Mouse (Mus musculus) forebrain, embryonic 12.5 days (tissue): ENCODE data around the gene Hist2h3c1. TPM values are rescaled to one million over a fixed set of nuclear protein-coding genes. Genes with fewer than 3 reads are reported as not detected.
"Not testable (repeated sequence)": the region's sequence is repeated elsewhere in the genome, so short reads cannot be mapped to it uniquely, and the experiment has no call there.

Source experiments
- ATAC-seq: fragments of 200-750 bp; cut with Nextera tagmentation; 2 replicates; pipeline ENCODE4 v1.8.0; 2017; ENCODE audit warnings: moderate TSS enrichment; ENCODE audit not compliant: low FRiP score
- H3K27ac ChIP-seq: fragments of 300-500 bp; sonication (generic); 2 replicates; pipeline ENCODE4 v1.5.1; 2016; ENCODE audit warnings: mild to moderate bottlenecking
- H3K27me3 ChIP-seq: fragments of 300-500 bp; sonication (generic); 2 replicates; pipeline ENCODE4 v1.6.1; 2016; ENCODE audit warnings: mild to moderate bottlenecking
- H3K36me3 ChIP-seq: fragments of 300-500 bp; sonication (generic); replicated peaks from 2 replicates; pipeline ENCODE4 v1.6.1; 2016; ENCODE audit warnings: mild to moderate bottlenecking
- H3K4me1 ChIP-seq: fragments of 300-500 bp; sonication (generic); 2 replicates; pipeline ENCODE4 v1.6.1; 2016
- H3K4me2 ChIP-seq: fragments of 300-500 bp; sonication (generic); 2 replicates; pipeline ENCODE4 v1.6.1; 2016; ENCODE audit warnings: mild to moderate bottlenecking, moderate library complexity
- H3K4me3 ChIP-seq: fragments of 300-500 bp; sonication (generic); replicated peaks from 2 replicates; pipeline ENCODE4 v1.5.1; 2016; ENCODE audit warnings: mild to moderate bottlenecking
- H3K9ac ChIP-seq: fragments of 300-500 bp; sonication (generic); 2 replicates; pipeline ENCODE4 v1.6.1; 2016; ENCODE audit warnings: mild to moderate bottlenecking
- H3K9me3 ChIP-seq: fragments of 300-500 bp; sonication (generic); 2 replicates; pipeline ENCODE4 v1.6.1; 2016
- WGBS: fragments of 180-500 bp; shearing (Covaris S2); methylation state at CpG from one replicate; pipeline ENCODE4 v1.1.7; 2016; 5-methylcytosine and 5-hydroxymethylcytosine counted together
- polyA plus RNA-seq: library from polyadenylated mRNA; unstranded; fragments of >200 nt; fragmentation: Nextera tagmentation; extraction: Ambion mirVana; gene quantifications from 2 replicates; pipeline ENCODE4 v1.2.1, GENCODE M21; 2016

Hist2h3c1 gene
- polyA plus RNA-seq, 1 experiment from 2014 or later = not detected

GRCm38 (mm10) chr3:96264404-96264949 lies 18.0 kb downstream of the Hist2h3c1 start:
- H3K9ac ChIP-seq = peak overlapping the region; percentile 85
- H3K4me2 ChIP-seq = peak overlapping the region; percentile 79

DNA sequence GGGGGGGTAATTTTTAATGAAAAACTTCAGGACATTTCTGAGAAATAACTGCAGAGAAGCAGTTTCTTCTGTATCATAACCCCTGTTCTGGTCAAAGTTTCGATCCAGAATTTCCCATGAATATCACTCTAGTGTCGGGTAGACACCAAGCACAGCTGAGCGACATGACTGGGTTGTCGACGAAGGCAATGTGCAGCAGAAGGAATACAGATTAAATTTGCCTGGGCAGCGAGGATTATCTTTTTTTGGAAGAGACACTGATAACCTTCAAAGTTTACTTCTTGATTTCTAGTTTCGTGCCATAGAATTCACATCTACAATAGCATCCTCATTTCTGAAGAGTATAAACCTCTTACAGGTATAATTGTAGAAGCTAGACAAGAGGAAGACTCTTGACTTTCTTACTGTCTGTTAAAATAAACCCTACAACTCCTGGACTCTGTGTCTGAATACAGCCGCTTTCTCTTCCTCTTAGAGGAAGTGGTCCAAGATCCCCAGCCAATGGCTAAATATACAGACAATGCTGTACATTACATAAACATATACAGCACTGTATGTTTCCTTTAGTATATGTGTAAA lies 19.7 kb downstream of the Hist2h3c1 start:
- no peaks in the 10 kb centered on the region for H3K36me3 ChIP-seq
- H3K9ac ChIP-seq = no peak overlapping the region
- no peaks in the 10 kb centered on the region for H3K9me3 ChIP-seq
- no peaks in the 10 kb centered on the region for H3K27me3 ChIP-seq
- ATAC-seq = no peak
- H3K4me1 ChIP-seq = peaks cover 33% of the 10 kb centered on the region
- WGBS = 92% methylated on average over 8 of the region's 8 CpGs
- no peak overlapping the region for H3K27ac ChIP-seq
- H3K4me2 ChIP-seq = no peak overlapping the region
- no peak overlapping the region for H3K4me3 ChIP-seq

More at GRCm38 (mm10) chr3:96264404-96264949, 18.0 kb downstream of the Hist2h3c1 start:
- whole genome bisulfite sequencing = 74% methylated on average over 7 of the region's 7 CpGs
- ATAC-seq = no peak
- Histone ChIP-seq H3K4me1 (peaks cover 33% of the 10 kb centered on the region), H3K36me3 (no peaks in the 10 kb centered on the region), H3K9me3 (no peaks in the 10 kb centered on the region), H3K27ac (peak overlapping the region; percentile 99), H3K4me3 (peak overlapping the region; percentile 59), H3K27me3 (no peaks in the 10 kb centered on the region)

GRCm38 (mm10) chr3:96267541-96267940 lies 21.1 kb downstream of the Hist2h3c1 start:
- no peaks in the 10 kb centered on the region for H3K36me3 ChIP-seq
- peak overlapping the region; percentile 94 for H3K27ac ChIP-seq
- no peak for ATAC-seq
- WGBS = 80% methylated on average over 4 of the region's 4 CpGs
- H3K4me2 ChIP-seq = peak overlapping the region; percentile 51; the same call in 1 of the 2 replicates
- H3K9me3 ChIP-seq = no peaks in the 10 kb centered on the region
- no peak overlapping the region for H3K9ac ChIP-seq
- peaks cover 23% of the 10 kb centered on the region for H3K4me1 ChIP-seq
- no peaks in the 10 kb centered on the region for H3K27me3 ChIP-seq
- no peak overlapping the region for H3K4me3 ChIP-seq

DNA sequence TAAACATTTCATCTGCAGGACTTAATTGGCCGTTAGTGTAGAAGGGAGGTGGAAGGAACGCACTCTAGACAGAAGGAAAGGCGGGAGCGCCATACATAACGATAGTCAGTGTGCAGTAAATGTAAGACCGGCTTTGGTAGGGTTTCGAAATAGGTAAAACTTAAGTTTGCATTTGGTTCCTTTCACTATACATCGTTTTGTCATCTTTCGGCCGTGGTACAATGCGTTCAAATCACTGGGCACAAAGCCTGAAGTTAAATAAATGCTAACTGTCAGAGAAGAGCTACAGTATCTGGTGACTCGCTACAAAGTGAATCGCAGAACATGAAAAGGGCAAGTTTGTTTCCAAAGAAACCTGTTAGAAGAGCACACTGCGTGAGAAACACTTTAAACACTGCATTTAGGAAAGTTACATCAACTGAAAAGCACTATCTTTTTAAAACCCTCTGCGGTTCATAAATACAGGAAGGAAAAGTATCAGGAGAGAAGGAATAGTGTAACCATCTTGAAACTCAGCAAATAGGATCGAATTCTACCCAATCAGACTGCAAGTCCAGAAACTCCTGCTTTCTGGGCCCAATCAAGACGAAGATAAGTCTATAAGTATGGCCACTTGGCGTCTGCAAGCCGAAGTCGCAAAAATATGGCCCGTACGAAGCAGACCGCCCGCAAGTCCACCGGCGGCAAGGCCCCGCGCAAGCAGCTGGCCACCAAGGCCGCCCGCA lies 21.7 kb downstream of the Hist2h3c1 start, which contains the start of gene Hist2h3b:
Hist2h3b (plus strand) TSS at position 604 of the 725 bp plus-strand sequence.
- H3K4me3 ChIP-seq = peak within 1 kb of the TSS; percentile 57
- peak within 1 kb of the TSS; percentile 98 for H3K27ac ChIP-seq
- ATAC-seq = peak; percentile 73
- H3K4me2 ChIP-seq = peak within 1 kb of the TSS; percentile 78
- no peaks in the 10 kb centered on the region for H3K27me3 ChIP-seq
- no peaks in the 10 kb centered on the region for H3K9me3 ChIP-seq
- 19% methylated on average over 29 of the region's 30 CpGs for WGBS
- H3K9ac ChIP-seq = peak within 1 kb of the TSS; percentile 68
- H3K4me1 ChIP-seq = peaks cover 22% of the 10 kb centered on the region
- no peaks in the 10 kb centered on the region for H3K36me3 ChIP-seq

- Histone ChIP-seq H3K9ac (peak overlapping the region; percentile 68), H3K4me1 (peaks cover 20% of the 10 kb centered on the region), H3K4me2 (peak overlapping the region; percentile 78), H3K4me3 (peak overlapping the region; percentile 57), H3K27ac (peak overlapping the region; percentile 98)
- H3K36me3 ChIP-seq, H3K27me3 ChIP-seq, H3K9me3 ChIP-seq: not testable (repeated sequence)
- WGBS = under 1% methylated on average over 12 of the region's 44 CpGs
- peak; percentile 33 for ATAC-seq
Observed at GRCm38 (mm10) chr3:96268776-96269378, 22.4 kb downstream of the Hist2h3c1 start.

- Histone ChIP-seq H3K4me3 (peak within 1 kb of the TSS; percentile 57), H3K36me3 (no peaks in the 10 kb centered on the region), H3K27ac (peak within 1 kb of the TSS; percentile 98), H3K4me2 (peak within 1 kb of the TSS; percentile 78), H3K9me3 (no peaks in the 10 kb centered on the region), H3K27me3 (no peaks in the 10 kb centered on the region), H3K9ac (peak within 1 kb of the TSS; percentile 82), H3K4me1 (peaks cover 11% of the 10 kb centered on the region)
- under 1% methylated on average over 45 of the region's 45 CpGs for WGBS
- peak; percentile 96 for ATAC-seq
Observed at GRCm38 (mm10) chr3:96269511-96270474, 23.3 kb downstream of the Hist2h3c1 start, which contains the start of gene Hist2h2bb. Gene Hist2h2bb, plus strand, starts transcription at chr3:96269752.

DNA sequence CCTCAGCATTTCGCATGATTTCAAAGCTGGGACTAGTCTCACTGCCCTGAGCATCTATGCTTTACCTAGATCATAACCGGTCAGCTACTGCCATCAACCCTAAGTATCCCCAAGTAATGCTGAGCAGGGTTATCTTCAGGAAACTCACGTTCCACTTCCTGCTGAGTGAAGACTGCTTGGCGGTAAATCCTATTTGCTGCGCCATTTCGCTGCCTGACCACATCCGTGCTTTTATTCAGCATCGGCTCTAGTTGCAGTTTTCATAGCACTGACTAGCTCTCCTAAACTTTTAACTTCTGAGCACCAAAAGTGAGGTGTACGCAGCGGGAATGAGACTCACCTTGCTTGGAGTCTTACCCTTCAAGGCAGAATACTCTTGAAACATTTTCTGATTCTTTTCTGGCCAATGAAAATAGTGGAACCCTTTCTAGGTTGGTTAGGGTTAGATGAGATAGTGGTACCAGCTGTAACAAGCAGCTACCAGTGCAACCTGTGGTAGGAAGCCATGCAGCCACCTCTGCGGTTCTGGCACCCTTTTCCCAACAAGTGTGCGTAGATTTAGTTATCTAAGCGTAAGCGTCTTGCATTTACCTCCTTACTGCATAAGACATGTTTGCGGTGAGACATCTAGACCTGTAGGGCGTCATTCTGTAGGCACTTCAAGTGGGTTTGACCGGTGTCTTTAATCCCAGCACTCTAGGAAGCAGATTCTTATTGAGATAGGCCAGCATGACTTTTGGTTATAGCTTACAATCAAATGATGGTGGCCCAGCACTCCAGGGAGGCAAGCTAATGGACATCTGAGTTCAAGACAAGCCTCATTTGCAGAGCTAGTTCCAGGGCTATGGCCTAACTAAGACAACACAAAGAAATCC lies 27.3 kb downstream of the Hist2h3c1 start:
- no peak for ATAC-seq
- no peak overlapping the region for H3K4me2 ChIP-seq
- no peak overlapping the region for H3K27ac ChIP-seq
- H3K36me3 ChIP-seq = no peaks in the 10 kb centered on the region
- peaks cover 10% of the 10 kb centered on the region for H3K4me1 ChIP-seq
- H3K9me3 ChIP-seq = no peaks in the 10 kb centered on the region
- H3K27me3 ChIP-seq = no peaks in the 10 kb centered on the region
- no peak overlapping the region for H3K9ac ChIP-seq
- H3K4me3 ChIP-seq = no peak overlapping the region
- 89% methylated on average over 17 of the region's 17 CpGs for WGBS

DNA sequence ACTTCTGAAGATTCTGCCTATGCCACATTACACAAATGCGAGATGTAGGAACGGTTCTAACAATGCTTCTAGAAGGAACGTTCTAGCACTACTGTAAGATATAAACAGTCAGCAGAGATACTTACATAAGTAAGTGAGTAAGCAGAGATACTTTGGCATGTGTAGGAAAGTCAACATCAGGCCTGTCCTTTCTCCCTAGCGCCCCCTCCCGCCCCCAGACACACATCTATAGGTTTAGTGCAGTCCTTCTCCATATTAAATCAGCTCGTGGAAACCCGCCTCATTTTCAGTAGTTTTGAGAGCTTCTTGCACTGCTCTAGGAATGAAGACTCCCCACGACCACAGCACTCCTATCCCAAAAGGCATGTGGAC lies 30.9 kb downstream of the Hist2h3c1 start:
- Histone ChIP-seq H3K4me2 (peak overlapping the region; percentile 62), H3K27ac (no peak overlapping the region), H3K36me3 (no peaks in the 10 kb centered on the region), H3K4me3 (peak overlapping the region; percentile 47), H3K9me3 (no peaks in the 10 kb centered on the region), H3K4me1 (peaks cover 10% of the 10 kb centered on the region), H3K9ac (peak overlapping the region; percentile 66), H3K27me3 (peaks cover 15% of the 10 kb centered on the region; the same call in 1 of the 2 replicates)
- WGBS = 15% methylated on average over 8 of the region's 8 CpGs
- no peak for ATAC-seq

DNA sequence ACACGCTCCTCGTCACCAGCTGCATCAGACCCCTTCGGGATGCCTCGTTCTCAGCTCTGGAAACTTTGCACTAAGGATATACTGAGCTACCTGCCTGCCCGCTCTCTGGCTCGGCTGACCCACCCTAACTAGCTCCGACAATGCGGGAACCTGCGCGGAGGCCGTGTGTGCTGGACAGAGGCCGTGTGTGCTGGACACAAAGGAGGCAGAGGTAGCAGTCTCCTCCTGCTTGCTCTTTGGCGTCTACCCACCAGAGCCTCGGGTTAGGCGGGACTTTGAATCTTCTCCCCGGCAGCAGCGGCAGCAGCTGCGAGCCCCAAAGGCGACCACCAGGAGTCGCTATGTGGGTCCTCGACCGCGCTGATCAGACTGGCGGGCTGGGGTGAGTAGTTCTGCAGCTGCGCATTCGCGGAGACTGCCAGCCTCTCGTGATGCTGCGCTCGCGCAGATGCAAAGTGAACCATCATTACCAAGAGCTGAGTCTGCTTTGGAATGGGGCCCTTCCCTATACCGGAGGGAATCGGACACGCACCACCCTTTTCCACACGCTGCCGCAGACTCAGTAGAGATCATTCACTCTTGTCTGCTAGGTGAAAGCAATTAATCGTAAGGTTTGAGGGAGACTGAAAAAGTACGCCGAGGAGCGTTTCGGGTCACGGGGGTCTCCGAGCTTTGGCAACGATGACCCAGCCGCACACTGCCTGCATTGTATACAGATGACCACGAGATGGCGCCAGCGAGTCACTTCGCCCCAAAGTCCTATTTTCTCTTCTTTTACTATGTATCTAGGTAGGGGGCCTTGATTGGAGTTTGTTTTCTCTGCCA lies 31.5 kb downstream of the Hist2h3c1 start:
- no peaks in the 10 kb centered on the region for H3K9me3 ChIP-seq
- peaks cover 21% of the 10 kb centered on the region; the same call in 1 of the 2 replicates for H3K27me3 ChIP-seq
- H3K4me3 ChIP-seq = peak overlapping the region; percentile 47
- H3K4me2 ChIP-seq = peak overlapping the region; percentile 62
- under 1% methylated on average over 49 of the region's 49 CpGs for WGBS
- peak overlapping the region; percentile 66 for H3K9ac ChIP-seq
- H3K36me3 ChIP-seq = no peaks in the 10 kb centered on the region
- peak; percentile 97 for ATAC-seq
- H3K4me1 ChIP-seq = peaks cover 10% of the 10 kb centered on the region
- H3K27ac ChIP-seq = peak overlapping the region; percentile 93

GRCm38 (mm10) chr3:96280660-96281059 lies 34.2 kb downstream of the Hist2h3c1 start:
- H3K27ac ChIP-seq = no peak overlapping the region
- H3K9ac ChIP-seq = no peak overlapping the region
- H3K4me3 ChIP-seq = no peak overlapping the region
- no peak for ATAC-seq
- no peak overlapping the region for H3K4me2 ChIP-seq
- H3K36me3 ChIP-seq = no peaks in the 10 kb centered on the region
- H3K27me3 ChIP-seq = peaks cover 39% of the 10 kb centered on the region
- peaks cover 15% of the 10 kb centered on the region for H3K4me1 ChIP-seq
- 51% methylated on average over 6 of the region's 6 CpGs for WGBS
- H3K9me3 ChIP-seq = no peaks in the 10 kb centered on the region
